Mouse (Mus musculus) MEL (cell line): ENCODE measurements around the gene Clint1. TPM values are rescaled to one million over a fixed set of nuclear protein-coding genes. Genes with fewer than 3 reads are reported as not detected.
A peak's percentile ranks its signal among the peaks of the same experiment; 100 is the strongest.

Experiments
- DNase-seq: peaks from one replicate; pipeline ENCODE4 v3.0.0; 2011; ENCODE audit warnings: low read depth, low spot score
- H3K27ac ChIP-seq: 2 replicates; pipeline ENCODE4 v1.5.1; 2012; ENCODE audit warnings: low read depth, mild to moderate bottlenecking, control low read depth, low read length, moderate library complexity; ENCODE audit not compliant: control insufficient read depth
- H3K27me3 ChIP-seq, 2 experiments: fragments of 150-350 bp in 1 of 2; sonication (generic) in 1 of 2; 2 replicates each; pipeline ENCODE4 v1.6.1; 2012; ENCODE audit warnings: low read length in 2 of 2, mild to moderate bottlenecking in 2 of 2, improper control_type of control experiment in 1 of 2, moderate library complexity in 1 of 2; ENCODE audit not compliant: insufficient read depth in 2 of 2, control insufficient read depth in 1 of 2
- H3K36me3 ChIP-seq, 2 experiments: 2 replicates each; pipeline ENCODE4 v1.6.1; 2012 to 2014; ENCODE audit warnings: low read length in 2 of 2, improper control_type of control experiment in 1 of 2, inconsistent platforms in 1 of 2, mild to moderate bottlenecking in 1 of 2; ENCODE audit not compliant: insufficient read depth in 2 of 2, control insufficient read depth in 1 of 2
- H3K4me1 ChIP-seq, 2 experiments: fragments of 150-350 bp in 1 of 2; sonication (generic) in 1 of 2; 2 replicates each; pipeline ENCODE4 v1.6.1; 2012; ENCODE audit warnings: low read length in 2 of 2, improper control_type of control experiment in 1 of 2, mild to moderate bottlenecking in 1 of 2; ENCODE audit not compliant: insufficient read depth in 2 of 2, control insufficient read depth in 1 of 2
- H3K4me3 ChIP-seq, 2 experiments: fragments of 150-350 bp in 1 of 2; sonication (generic) in 1 of 2; 2 replicates each; pipeline ENCODE4 v1.5.1; 2012; ENCODE audit warnings: low read depth in 2 of 2, low read length in 2 of 2, mild to moderate bottlenecking in 2 of 2, moderate library complexity in 2 of 2, control low read depth in 1 of 2, improper control_type of control experiment in 1 of 2; ENCODE audit not compliant: control insufficient read depth in 1 of 2, insufficient read depth in 1 of 2
- H3K79me2 ChIP-seq: 2 replicates; pipeline ENCODE4 v1.6.1; 2012; ENCODE audit warnings: mild to moderate bottlenecking, low read length, moderate library complexity; ENCODE audit not compliant: control insufficient read depth, poor library complexity, insufficient read depth
- H3K9ac ChIP-seq: 2 replicates; pipeline ENCODE4 v1.6.1; 2012; ENCODE audit warnings: low read depth, mild to moderate bottlenecking, control low read depth, low read length, moderate library complexity; ENCODE audit not compliant: control insufficient read depth, poor library complexity, severe bottlenecking
- H3K9me3 ChIP-seq: fragments of 150-350 bp; sonication (generic); replicated peaks from 2 replicates; pipeline ENCODE4 v1.6.1; 2012; ENCODE audit warnings: mild to moderate bottlenecking, low read length, improper control_type of control experiment, moderate library complexity; ENCODE audit not compliant: insufficient read depth
- CHD2 ChIP-seq: IDR thresholded peaks from 2 replicates; pipeline ENCODE4 v1.6.1; 2011; ENCODE audit warnings: low read length, improper control_type of control experiment
- E2F4 ChIP-seq: IDR thresholded peaks from 2 replicates; pipeline ENCODE4 v1.6.1; 2011; ENCODE audit warnings: low read depth, low read length, improper control_type of control experiment, borderline replicate concordance
- EP300 ChIP-seq, 2 experiments: IDR thresholded peaks; 2 replicates each; pipeline ENCODE4 v1.6.1; 2011; ENCODE audit warnings: improper control_type of control experiment in 2 of 2, low read length in 2 of 2, low read depth in 1 of 2, mild to moderate bottlenecking in 1 of 2
- GABPA ChIP-seq: IDR thresholded peaks from 2 replicates; pipeline ENCODE4 v1.6.1; 2012; ENCODE audit warnings: low read depth, mild to moderate bottlenecking, inconsistent platforms, low read length, improper control_type of control experiment, moderate library complexity
- GATA1 ChIP-seq: IDR thresholded peaks from 2 replicates; pipeline ENCODE4 v1.6.1; 2011; ENCODE audit warnings: low read depth, low read length, improper control_type of control experiment
- KAT2A ChIP-seq: conservative IDR thresholded peaks from 2 replicates; pipeline ENCODE4 v1.6.1; 2012; ENCODE audit warnings: low read depth, low read length, improper control_type of control experiment, inconsistent platforms
- MAX ChIP-seq: IDR thresholded peaks from 2 replicates; pipeline ENCODE4 v1.6.1; 2011; ENCODE audit warnings: low read length, improper control_type of control experiment
- MAZ ChIP-seq: IDR thresholded peaks from 2 replicates; pipeline ENCODE4 v1.6.1; 2012; ENCODE audit warnings: low read depth, mild to moderate bottlenecking, inconsistent platforms, low read length, improper control_type of control experiment
- MXI1 ChIP-seq: IDR thresholded peaks from 2 replicates; pipeline ENCODE4 v1.6.1; 2011; ENCODE audit warnings: mild to moderate bottlenecking, low read depth, low read length, improper control_type of control experiment
- NRF1 ChIP-seq: IDR thresholded peaks from 2 replicates; pipeline ENCODE4 v1.6.1; 2014; ENCODE audit warnings: low read depth, mild to moderate bottlenecking, inconsistent platforms, low read length, improper control_type of control experiment, moderate library complexity; ENCODE audit not compliant: poor library complexity, insufficient read depth, severe bottlenecking
- POLR2A ChIP-seq, 2 experiments: IDR thresholded peaks; 2 replicates each; pipeline ENCODE4 v1.6.1; 2011 to 2012; ENCODE audit warnings: low read length in 2 of 2, mild to moderate bottlenecking in 2 of 2, control low read depth in 1 of 2, improper control_type of control experiment in 1 of 2, low read depth in 1 of 2, moderate library complexity in 1 of 2; ENCODE audit not compliant: control insufficient read depth in 1 of 2, insufficient read depth in 1 of 2, poor library complexity in 1 of 2
- RAD21 ChIP-seq: IDR thresholded peaks from 2 replicates; pipeline ENCODE4 v1.6.1; 2011; ENCODE audit warnings: mild to moderate bottlenecking, low read depth, low read length, improper control_type of control experiment
- RCOR1 ChIP-seq: IDR thresholded peaks from 2 replicates; pipeline ENCODE4 v1.6.1; 2012; ENCODE audit warnings: low read depth, mild to moderate bottlenecking, inconsistent platforms, low read length, improper control_type of control experiment
- SIN3A ChIP-seq: IDR thresholded peaks from 2 replicates; pipeline ENCODE4 v1.6.1; 2012; ENCODE audit warnings: low read length, improper control_type of control experiment, inconsistent platforms
- UBTF ChIP-seq: IDR thresholded peaks from 2 replicates; pipeline ENCODE4 v1.6.1; 2012; ENCODE audit warnings: low read depth, mild to moderate bottlenecking, inconsistent platforms, low read length, improper control_type of control experiment, moderate library complexity, borderline replicate concordance; ENCODE audit not compliant: insufficient read depth
- USF1 ChIP-seq: IDR thresholded peaks from 2 replicates; pipeline ENCODE4 v1.6.1; 2014; ENCODE audit warnings: low read depth, mild to moderate bottlenecking, inconsistent platforms, low read length, improper control_type of control experiment, moderate library complexity
- ZC3H11A ChIP-seq: IDR thresholded peaks from 2 replicates; pipeline ENCODE4 v1.6.1; 2012; ENCODE audit warnings: low read depth, mild to moderate bottlenecking, inconsistent platforms, low read length, improper control_type of control experiment
- ZKSCAN1 ChIP-seq: IDR thresholded peaks from 2 replicates; pipeline ENCODE4 v1.6.1; 2012; ENCODE audit warnings: low read depth, mild to moderate bottlenecking, inconsistent platforms, low read length, improper control_type of control experiment, moderate library complexity
- ZNF384 ChIP-seq: IDR thresholded peaks from 2 replicates; pipeline ENCODE4 v1.6.1; 2012; ENCODE audit warnings: low read depth, mild to moderate bottlenecking, inconsistent platforms, low read length, improper control_type of control experiment
- polyA plus RNA-seq, 2 experiments: library from polyadenylated mRNA; stranded (reverse) in 1 of 2; unstranded in 1 of 2; fragments of >175 nt in 1 of 2; fragments of >200 nt in 1 of 2; gene quantifications; 2 replicates each; pipeline versions ENCODE4 v1.2.1 to v1.2.4; 2012; ENCODE audit warnings: low replicate concordance in 2 of 2, low read depth in 1 of 2; ENCODE audit not compliant: insufficient read length in 2 of 2, insufficient read depth in 1 of 2, missing spikeins in 1 of 2
- total RNA-seq: library from RNA; depleted of rRNA; stranded (reverse); fragments of 300-350 nt; gene quantifications from 2 replicates; pipeline ENCODE4 v1.2.3, GENCODE M21; 2012

Clint1 gene
- total and polyA plus RNA-seq, 3 experiments, result 58.5 to 184 (median 102) TPM

DNA sequence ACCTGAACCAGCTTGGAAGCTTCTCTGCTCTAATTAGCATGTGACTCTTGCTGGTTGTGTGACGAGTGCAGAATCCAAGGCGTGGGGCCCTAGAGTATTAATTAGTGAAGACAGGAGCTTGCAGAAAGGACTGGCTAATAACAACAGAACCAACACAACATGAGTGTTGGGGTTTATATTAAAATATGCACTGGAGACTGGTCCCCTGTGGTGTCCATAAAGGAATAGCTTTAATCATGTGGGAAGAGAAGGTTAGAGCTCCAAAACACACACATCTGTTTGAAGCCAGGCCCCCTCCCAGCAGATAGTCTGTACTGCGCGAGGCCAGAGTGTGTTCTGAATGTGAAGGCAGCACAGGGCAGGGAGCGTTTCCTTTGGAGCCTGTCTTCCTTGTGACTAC, 34.7 kb downstream of the Clint1 start:
- no peak for TF ChIP-seq GABPA
- TF ChIP-seq ZNF384, result no peak
- no peak for TF ChIP-seq EP300 (IDR thresholded peaks at IDR 0.05; ENCODE audit: low read depth in 1 of 2, low read length in 2 of 2)
- TF ChIP-seq SIN3A, result no peak
- no peak; a peak in 1 of 4 replicates for TF ChIP-seq POLR2A (IDR thresholded peaks at IDR 0.05; ENCODE audit: control insufficient read depth in 1 of 2, insufficient read depth in 1 of 2, low read depth in 1 of 2, low read length in 2 of 2, poor library complexity in 1 of 2)
- no peak for TF ChIP-seq MAX
- TF ChIP-seq E2F4, result no peak
- no peak for TF ChIP-seq ZKSCAN1
- DNase-seq, result no peak
- Histone ChIP-seq H3K79me2 (peaks cover 11% of the 10 kb centered on the region), H3K27ac (no peak overlapping the region), H3K36me3 (peaks cover 21 to 55% of the 10 kb centered on the region in 2 experiments), H3K9ac (no peak overlapping the region), H3K4me3 (no peak overlapping the region), H3K9me3 (no peaks in the 10 kb centered on the region), H3K27me3 (no peaks in the 10 kb centered on the region), H3K4me1 (peaks cover 12 to 21% of the 10 kb centered on the region in 2 experiments)

DNA sequence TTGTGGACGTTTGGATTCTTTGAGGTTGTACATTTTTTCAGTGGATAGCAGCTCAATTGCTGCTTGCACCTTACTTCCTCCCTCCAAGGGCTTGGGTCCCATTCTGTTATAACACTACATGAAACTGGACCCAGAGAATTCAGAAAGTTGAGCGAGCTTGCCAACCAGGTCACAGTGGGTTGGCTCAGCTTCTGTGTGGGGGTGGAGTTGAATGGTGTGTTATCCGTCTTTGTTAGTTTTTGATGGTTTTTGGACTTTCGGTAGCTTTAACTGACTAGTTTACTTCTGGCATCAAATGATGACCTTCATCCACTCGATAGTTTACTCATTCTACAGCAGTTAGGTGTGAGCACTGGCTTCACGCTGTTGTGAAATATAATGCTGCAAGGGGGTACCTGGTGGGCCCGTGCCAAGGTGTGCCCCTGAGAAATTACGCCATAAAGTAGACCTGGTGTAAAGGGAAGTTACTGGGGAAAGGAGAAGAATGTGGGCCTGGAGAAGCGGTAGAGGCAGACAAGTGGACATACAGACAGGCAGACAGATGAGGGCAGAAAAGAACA, 36.7 kb downstream of the Clint1 start:
- Histone ChIP-seq H3K27me3 (no peaks in the 10 kb centered on the region), H3K9ac (no peak overlapping the region), H3K4me3 (no peak overlapping the region), H3K79me2 (no peaks in the 10 kb centered on the region), H3K4me1 (peaks cover 1% of the 10 kb centered on the region in 2 experiments), H3K9me3 (no peaks in the 10 kb centered on the region), H3K36me3 (peaks cover 4 to 63% of the 10 kb centered on the region in 2 experiments), H3K27ac (no peak overlapping the region)
- no peak for DNase-seq
- TF ChIP-seq KAT2A (no peak), MAZ (no peak), EP300 (IDR thresholded peaks at IDR 0.05; ENCODE audit: low read depth in 1 of 2, low read length in 2 of 2) (no peak), UBTF (no peak), CHD2 (no peak), MXI1 (no peak), USF1 (no peak), RCOR1 (no peak), MAX (no peak)

DNA sequence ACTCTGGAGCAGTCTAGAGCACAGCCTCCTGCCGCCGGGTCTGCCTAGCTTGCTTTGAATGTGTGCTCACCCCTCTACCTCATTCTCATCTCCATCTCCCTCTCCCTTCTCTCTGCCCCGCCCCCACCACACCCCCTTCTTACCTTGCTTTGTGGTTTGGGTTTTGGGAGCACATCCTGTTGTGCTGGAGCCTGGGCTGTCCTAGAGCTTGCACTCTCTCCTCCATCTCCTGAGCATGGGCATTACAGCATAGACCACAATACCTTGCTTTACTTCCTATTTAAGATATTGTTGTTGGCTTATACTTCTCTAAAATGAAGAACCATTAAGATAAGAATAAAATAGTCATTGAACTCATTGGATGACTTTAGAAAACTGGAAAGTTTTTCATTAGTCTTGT, 38.1 kb downstream of the Clint1 start:
- Histone ChIP-seq H3K9me3 (no peaks in the 10 kb centered on the region), H3K4me1 (no peaks in the 10 kb centered on the region; a peak in 1 of 4 replicates), H3K27me3 (no peaks in the 10 kb centered on the region), H3K4me3 (no peak overlapping the region), H3K9ac (no peak overlapping the region), H3K36me3 (peaks cover 0 to 66% of the 10 kb centered on the region in 2 experiments; a peak in 3 of 4 replicates), H3K79me2 (no peaks in the 10 kb centered on the region; the same call in 1 of the 2 replicates), H3K27ac (no peak overlapping the region)
- peak; percentile 36; the same call in 1 of the 2 replicates for TF ChIP-seq NRF1
- no peak for TF ChIP-seq ZC3H11A
- peak; percentile 19; the same call in 1 of the 2 replicates for TF ChIP-seq GATA1
- TF ChIP-seq RAD21, result no peak
- DNase-seq, result peak; percentile 63
